Mouse (Mus musculus) ES-Bruce4 (cell line): Measurements from ENCODE around the gene Cygb. TPM values are rescaled to one million over a fixed set of nuclear protein-coding genes. Genes with fewer than 3 reads are reported as not detected.

Experiments used
- H3K27ac ChIP-seq: 2 replicates; pipeline ENCODE4 v1.5.1; 2012; ENCODE audit warnings: low read length, inconsistent platforms; ENCODE audit not compliant: insufficient read depth
- H3K27me3 ChIP-seq: 2 replicates; pipeline ENCODE4 v1.6.1; 2012; ENCODE audit warnings: mild to moderate bottlenecking, low read length, inconsistent platforms; ENCODE audit not compliant: control insufficient read depth, poor library complexity, insufficient read depth, severe bottlenecking
- H3K36me3 ChIP-seq: 2 replicates; pipeline ENCODE4 v1.6.1; 2012; ENCODE audit warnings: inconsistent platforms, mild to moderate bottlenecking, low read length, moderate library complexity; ENCODE audit not compliant: control insufficient read depth, poor library complexity, insufficient read depth, severe bottlenecking
- H3K4me1 ChIP-seq: one replicate; pipeline ENCODE4 v1.8.1; 2011; ENCODE audit warnings: low read length; ENCODE audit not compliant: control insufficient read depth, insufficient read depth
- H3K4me3 ChIP-seq: 2 replicates; pipeline ENCODE4 v1.5.1; 2011; ENCODE audit warnings: low read depth, mild to moderate bottlenecking, low read length
- H3K9ac ChIP-seq: 2 replicates; pipeline ENCODE4 v1.6.1; 2012; ENCODE audit warnings: low read depth, mild to moderate bottlenecking, inconsistent platforms; ENCODE audit not compliant: poor library complexity, severe bottlenecking
- H3K9me3 ChIP-seq: replicated peaks from 2 replicates; pipeline ENCODE4 v1.6.1; 2012; ENCODE audit warnings: mild to moderate bottlenecking, low read length, inconsistent platforms; ENCODE audit not compliant: control insufficient read depth, poor library complexity, insufficient read depth, severe bottlenecking
- CTCF ChIP-seq: IDR thresholded peaks from one replicate; pipeline ENCODE4 v1.8.1; 2011; ENCODE audit warnings: low read depth, low read length
- EP300 ChIP-seq: IDR thresholded peaks from 2 replicates; pipeline ENCODE4 v1.6.1; 2011; ENCODE audit warnings: low read depth, low read length; ENCODE audit not compliant: insufficient read depth
- POLR2A ChIP-seq: IDR thresholded peaks from one replicate; pipeline ENCODE4 v1.8.1; 2011; ENCODE audit warnings: low read length; ENCODE audit not compliant: insufficient read depth
- polyA plus RNA-seq: library from polyadenylated mRNA; stranded (reverse); fragments of >200 nt; gene quantifications from 2 replicates; pipeline ENCODE4 v1.2.4, GENCODE M21; 2011; ENCODE audit warnings: low read depth; ENCODE audit not compliant: missing spikeins, insufficient read depth, insufficient read length

Cygb gene
- polyA plus RNA-seq, 1 experiment: not detected

DNA sequence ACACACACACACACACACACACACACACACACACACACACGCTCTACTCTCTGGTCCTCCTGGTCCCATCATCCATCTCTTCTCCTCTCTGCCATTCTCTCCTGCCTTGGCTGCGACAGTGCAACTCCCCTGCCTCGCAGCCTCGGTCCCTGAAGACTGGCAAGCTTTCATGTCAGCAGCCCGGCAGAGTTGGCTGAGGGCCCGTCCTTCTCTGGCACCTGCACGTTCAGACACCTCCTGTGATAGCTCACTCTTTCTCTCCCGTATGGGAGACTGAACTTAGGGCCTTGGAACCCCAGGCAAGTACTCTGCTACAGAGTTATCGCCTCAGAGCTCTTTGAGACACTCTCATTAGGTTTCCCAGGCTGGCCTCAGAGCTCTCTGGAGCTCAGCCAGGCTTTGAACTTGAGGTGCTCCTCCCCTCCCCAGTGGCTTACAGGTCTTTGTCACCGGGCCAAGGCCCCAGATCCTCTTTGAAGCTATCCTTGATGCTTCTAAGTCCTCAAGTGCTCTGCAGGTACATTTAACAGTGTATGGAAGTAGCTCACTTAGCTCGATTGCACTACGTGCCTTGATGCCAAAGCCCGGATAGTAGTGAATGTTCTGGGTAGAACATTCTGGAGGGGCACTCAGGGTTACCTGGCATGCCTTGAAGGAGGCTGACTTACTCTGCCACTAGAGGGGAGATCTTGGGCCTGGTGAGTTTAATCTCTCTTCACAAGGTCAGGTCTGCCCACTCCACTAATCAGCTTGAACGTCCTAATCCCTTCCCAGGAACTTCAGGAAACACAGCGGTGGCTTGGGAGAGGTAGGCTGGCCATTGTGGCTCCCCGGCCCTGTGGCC is 2.5 kb upstream of the Cygb start:
- Histone ChIP-seq H3K27me3 (no peaks in the 10 kb centered on the region), H3K4me1 (no peaks in the 10 kb centered on the region), H3K4me3 (peak overlapping the region; percentile 77)

DNA sequence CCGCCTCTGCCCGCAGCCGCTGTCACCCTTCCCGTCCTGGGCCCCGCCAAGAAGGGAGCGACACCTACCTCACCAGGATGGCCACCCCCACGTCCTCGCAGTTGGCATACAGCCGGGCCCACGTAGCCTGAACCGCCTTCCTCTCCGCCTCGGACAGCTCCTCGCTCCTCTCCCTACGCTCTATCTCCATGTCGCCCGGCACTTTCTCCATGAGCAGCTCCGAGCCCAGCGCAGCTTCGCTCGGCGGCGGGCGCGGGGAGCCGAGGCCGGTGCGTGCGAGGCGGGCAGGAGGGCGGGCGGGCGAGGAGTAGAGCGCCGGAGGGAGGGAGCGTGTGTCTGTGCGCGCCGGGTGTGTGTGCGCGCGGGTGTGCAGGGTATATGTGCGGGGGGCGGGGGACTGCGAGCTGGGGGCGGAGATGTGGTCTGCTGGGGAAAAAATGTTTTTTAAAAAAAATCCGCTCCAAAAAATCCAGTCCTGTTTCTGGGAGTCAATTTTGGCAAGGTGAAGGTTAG is 348 bp downstream of the Cygb start:
- H3K4me1 ChIP-seq: no peaks in the 10 kb centered on the region
- peak overlapping the region; percentile 17; the same call in 1 of the 2 replicates for H3K9ac ChIP-seq
- no peaks in the 10 kb centered on the region for H3K27me3 ChIP-seq
- H3K36me3 ChIP-seq: no peaks in the 10 kb centered on the region
- no peak overlapping the region for H3K27ac ChIP-seq
- TF ChIP-seq CTCF (no peak), EP300 (no peak), POLR2A (no peak)
- peak overlapping the region; percentile 41 for H3K4me3 ChIP-seq
- H3K9me3 ChIP-seq: no peaks in the 10 kb centered on the region

More for the DNA sequence above, 2.5 kb upstream of the Cygb start:
- Histone ChIP-seq H3K9me3 (no peaks in the 10 kb centered on the region), H3K27ac (no peak overlapping the region), H3K9ac (peak overlapping the region; percentile 55), H3K36me3 (no peaks in the 10 kb centered on the region)
- no peak for TF ChIP-seq EP300
- no peak for TF ChIP-seq POLR2A
- no peak for TF ChIP-seq CTCF

DNA sequence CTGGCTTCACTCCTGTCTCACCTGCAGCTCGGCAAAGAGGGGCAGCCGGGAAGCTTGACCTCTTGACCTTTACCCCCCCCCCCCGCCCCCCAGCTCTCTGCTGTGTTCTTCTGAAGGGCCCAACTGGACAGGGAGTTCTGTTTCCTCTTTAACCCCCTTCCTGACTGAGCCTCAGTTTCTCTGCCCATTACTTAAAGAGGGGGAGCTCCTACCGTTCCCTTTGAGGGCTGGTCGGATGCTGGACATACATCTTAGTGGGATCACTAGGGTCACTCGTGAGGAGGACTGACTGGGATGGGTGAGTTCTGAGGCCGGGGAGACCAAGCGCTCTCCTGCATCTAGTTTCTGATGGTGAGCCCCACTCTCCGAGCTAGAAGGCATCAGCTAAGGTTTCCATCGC is 879 bp downstream of the Cygb start, which contains the start of gene Prcd:
Prcd (plus strand) TSS at position 301 of the 400 bp plus-strand sequence.
- H3K9me3 ChIP-seq: no peaks in the 10 kb centered on the region
- H3K27me3 ChIP-seq: no peaks in the 10 kb centered on the region
- H3K4me1 ChIP-seq: no peaks in the 10 kb centered on the region
- H3K27ac ChIP-seq: no peak within 1 kb of the TSS
- no peaks in the 10 kb centered on the region for H3K36me3 ChIP-seq
- no peak for TF ChIP-seq POLR2A
- no peak for TF ChIP-seq EP300
- TF ChIP-seq CTCF: no peak
- H3K9ac ChIP-seq: peak within 1 kb of the TSS; percentile 17; the same call in 1 of the 2 replicates
- H3K4me3 ChIP-seq: peak within 1 kb of the TSS; percentile 41

DNA sequence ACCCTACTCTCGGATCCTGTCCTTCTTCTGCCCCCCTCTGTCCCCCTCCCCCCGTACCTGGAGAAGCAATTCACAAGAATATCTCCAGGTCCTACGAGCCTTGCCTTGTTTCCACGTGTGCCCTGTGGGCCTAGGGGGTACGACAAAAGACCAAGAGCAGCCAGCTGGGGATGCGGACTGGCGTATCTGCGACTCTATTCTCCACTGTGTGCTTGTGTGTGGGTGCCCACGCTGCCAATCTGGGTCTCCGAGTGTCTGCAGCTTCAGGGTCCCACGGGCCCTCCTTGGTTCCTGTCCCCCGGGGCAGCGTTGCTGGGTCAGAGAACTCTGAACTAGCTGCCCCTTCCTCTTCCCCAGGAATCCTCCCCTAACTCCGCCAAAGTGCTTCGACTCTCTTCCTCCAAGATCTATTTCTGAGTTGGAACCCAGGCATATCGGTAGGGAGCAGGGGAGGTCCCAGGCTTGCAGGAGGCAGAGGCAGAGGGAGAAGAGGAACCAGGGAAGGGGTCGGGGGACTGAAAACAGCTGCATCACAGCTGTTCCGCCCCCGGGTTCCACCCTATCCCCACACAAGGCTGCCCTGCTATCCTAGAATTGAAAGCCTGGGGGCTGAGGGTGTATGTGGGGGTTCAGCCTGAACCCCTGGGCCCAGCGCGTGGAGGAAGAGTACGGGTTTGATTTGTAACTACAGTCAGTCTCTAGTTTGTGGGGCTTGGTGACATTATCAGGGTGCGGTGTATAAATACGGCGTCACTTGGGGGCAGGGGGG is 1.6 kb downstream of the Cygb start:
- H3K36me3 ChIP-seq: no peaks in the 10 kb centered on the region
- no peaks in the 10 kb centered on the region for H3K9me3 ChIP-seq
- H3K27me3 ChIP-seq: no peaks in the 10 kb centered on the region
- no peaks in the 10 kb centered on the region for H3K4me1 ChIP-seq
- no peak overlapping the region for H3K9ac ChIP-seq
- no peak overlapping the region for H3K4me3 ChIP-seq
- TF ChIP-seq CTCF (no peak), EP300 (no peak), POLR2A (no peak)
- no peak overlapping the region for H3K27ac ChIP-seq

DNA sequence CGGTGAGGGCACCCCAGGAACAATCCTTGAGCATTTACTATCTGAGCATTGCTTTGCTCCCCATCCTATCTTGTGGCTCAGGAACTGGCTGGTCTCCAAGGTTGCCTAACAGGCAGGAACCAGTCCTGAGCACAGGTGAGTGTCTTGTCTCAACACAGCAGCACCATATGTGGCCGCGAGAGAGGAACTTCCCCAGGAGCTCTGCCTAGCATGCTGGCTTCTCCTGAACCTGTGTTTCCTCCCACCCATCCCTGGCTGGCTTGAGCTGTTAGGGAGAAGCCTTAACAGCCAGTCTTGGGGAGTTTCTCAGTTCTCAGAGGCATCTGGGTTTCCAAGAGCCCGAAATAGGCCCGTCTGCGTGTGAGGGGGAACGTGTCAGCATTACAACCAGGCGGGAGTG is 2.8 kb downstream of the Cygb start:
- no peak overlapping the region for H3K27ac ChIP-seq
- no peak for TF ChIP-seq EP300
- no peak for TF ChIP-seq CTCF
- TF ChIP-seq POLR2A: no peak
- no peaks in the 10 kb centered on the region for H3K36me3 ChIP-seq
- H3K27me3 ChIP-seq: no peaks in the 10 kb centered on the region
- H3K4me3 ChIP-seq: no peak overlapping the region
- no peak overlapping the region for H3K9ac ChIP-seq
- H3K4me1 ChIP-seq: no peaks in the 10 kb centered on the region
- no peaks in the 10 kb centered on the region for H3K9me3 ChIP-seq
